Mouse (Mus musculus): ENCODE measurements at regions not wholly inside any gene's neighbourhood (a gene's known extent, or its start where the extent isn't known, plus 50 kb on each side); places are given as distances from the start of the nearest gene placed in this dataset.

- no peak for DNase-seq
These were observed 139.3 kb upstream of the Rnf219 start for GRCm38 (mm10) chr14:104661696-104662095.

GRCm38 (mm10) chr14:104658751-104659150 lies 136.3 kb upstream of the Rnf219 start:
- no peak for DNase-seq

GRCm38 (mm10) chr14:104649980-104650379 lies 127.5 kb upstream of the Rnf219 start:
- DNase-seq, result no peak

- no peak for DNase-seq
These were observed 122.2 kb upstream of the Rnf219 start for GRCm38 (mm10) chr14:104644626-104645025.

- DNase-seq, result no peak
These were observed 120.3 kb upstream of the Rnf219 start for GRCm38 (mm10) chr14:104642783-104643182.

GRCm38 (mm10) chr14:104639300-104639699 lies 116.9 kb upstream of the Rnf219 start:
- no peak for DNase-seq

- no peak for DNase-seq
These were observed 89.0 kb upstream of the Rnf219 start for GRCm38 (mm10) chr14:104611467-104611866.

GRCm38 (mm10) chr14:104610378-104610777 lies 87.9 kb upstream of the Rnf219 start:
- DNase-seq, result no peak

GRCm38 (mm10) chr14:104594851-104595250 lies 72.4 kb upstream of the Rnf219 start:
- no peak for DNase-seq

All from liver (tissue).